Mouse (Mus musculus) ES-Bruce4 (cell line): Measurements from ENCODE around the gene Me1.

ENCODE experiments used
- CTCF ChIP-seq: IDR thresholded peaks from one replicate; pipeline ENCODE4 v1.8.1; 2011; ENCODE audit warnings: low read depth, low read length
- EP300 ChIP-seq: IDR thresholded peaks from 2 replicates; pipeline ENCODE4 v1.6.1; 2011; ENCODE audit warnings: low read depth, low read length; ENCODE audit not compliant: insufficient read depth
- POLR2A ChIP-seq: IDR thresholded peaks from one replicate; pipeline ENCODE4 v1.8.1; 2011; ENCODE audit warnings: low read length; ENCODE audit not compliant: insufficient read depth

DNA sequence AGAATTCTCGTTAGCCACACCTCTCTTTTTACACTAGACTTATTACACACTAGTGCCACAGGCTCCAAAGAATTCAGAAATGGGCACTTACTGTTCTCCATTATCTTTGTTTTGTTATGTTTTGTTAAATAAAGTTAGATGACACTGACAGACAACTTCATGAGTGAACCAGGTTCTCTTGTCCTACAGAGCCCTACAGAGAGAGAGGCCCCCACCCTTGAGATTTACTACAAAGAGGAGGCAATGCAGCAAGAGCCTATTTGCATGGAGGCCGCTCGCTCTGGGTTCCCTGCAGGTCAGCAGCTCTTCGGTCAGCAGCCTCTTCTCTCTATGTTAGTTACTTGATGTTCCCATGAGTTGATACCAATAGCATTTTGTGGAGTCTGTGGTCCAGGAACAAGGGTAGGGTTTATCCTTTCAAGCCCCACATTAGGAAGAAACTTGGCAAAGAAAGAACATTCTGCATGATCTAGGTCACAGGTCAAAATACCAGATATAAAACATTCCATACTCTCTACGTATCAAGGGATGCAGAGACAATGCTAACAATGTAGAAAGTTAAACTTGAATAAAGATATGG, 65.3 kb downstream of the Me1 start:
- no peak for TF ChIP-seq EP300
- TF ChIP-seq CTCF, result no peak
- TF ChIP-seq POLR2A, result no peak
